Mouse (Mus musculus): ENCODE results near the gene Btg2. TPM values are rescaled to one million over a fixed set of nuclear protein-coding genes. Genes with fewer than 3 reads are reported as not detected.

The Btg2 gene
- polyA plus RNA-seq, 1 experiment from 2014 or later = 22.1 TPM

DNA sequence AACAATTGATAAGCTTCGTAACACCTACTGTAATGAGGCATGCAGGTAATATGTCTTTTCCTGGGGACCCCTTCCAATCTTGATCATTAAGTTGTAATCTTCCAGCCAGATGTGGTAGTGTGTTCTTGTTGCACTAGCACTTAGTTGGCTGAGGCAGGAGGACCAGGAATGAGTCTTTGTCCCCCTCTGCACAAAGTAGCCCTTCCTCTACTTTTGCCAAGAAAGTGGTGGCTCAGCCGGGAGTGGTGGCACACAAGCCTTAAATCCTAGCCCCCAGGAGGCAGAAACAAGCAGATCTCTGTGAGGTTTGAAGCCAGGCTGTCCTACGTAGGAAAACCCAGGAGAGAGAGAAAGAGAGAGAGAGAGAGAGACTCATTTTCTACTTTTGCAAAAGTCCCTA lies 17.0 kb downstream of the Btg2 start:
- H3K9ac ChIP-seq (ENCODE audit: low read length) = no peak overlapping the region
- peaks cover 59% of the 10 kb centered on the region for H3K4me1 ChIP-seq (ENCODE audit: control insufficient read depth, insufficient read depth, low read length)

GRCm38 (mm10) chr1:134060849-134061569 lies 17.9 kb downstream of the Btg2 start:
- H3K36me3 ChIP-seq (ENCODE audit: control insufficient read depth, insufficient read depth, low read length) = no peaks in the 10 kb centered on the region
- 1% methylated on average over 31 of the region's 31 CpGs for WGBS
- no peaks in the 10 kb centered on the region for H3K27me3 ChIP-seq (ENCODE audit: control insufficient read depth, insufficient read depth, low read length)
- peak overlapping the region; percentile 24 for H3K4me3 ChIP-seq (ENCODE audit: low read depth, low read length)
- H3K4me2 ChIP-seq (ENCODE audit: low read depth, severe bottlenecking) = peak overlapping the region; percentile 57
- H3K9me3 ChIP-seq (ENCODE audit: control insufficient read depth, low read length) = no peaks in the 10 kb centered on the region
- peak overlapping the region; percentile 99 for H3K27ac ChIP-seq (replicated peaks; ENCODE audit: low read depth, low read length)
- peaks cover 53% of the 10 kb centered on the region for H3K4me1 ChIP-seq (ENCODE audit: control insufficient read depth, insufficient read depth, low read length)
- DNase-seq (ENCODE audit: low spot score) = peak; percentile 92
- peak; percentile 92 for ATAC-seq (ENCODE audit: insufficient number of reproducible peaks, low FRiP score, low TSS enrichment, low read depth)
- peak overlapping the region; percentile 55 for H3K9ac ChIP-seq (ENCODE audit: low read length)

More for the DNA sequence above, 17.0 kb downstream of the Btg2 start:
- Histone ChIP-seq H3K4me3 (ENCODE audit: low read depth, low read length) (no peak overlapping the region), H3K4me2 (ENCODE audit: low read depth, severe bottlenecking) (0 out of 2 replicates have a peak overlapping the region, but pooled peaks have one; percentile 57), H3K36me3 (ENCODE audit: control insufficient read depth, insufficient read depth, low read length) (no peaks in the 10 kb centered on the region), H3K27me3 (ENCODE audit: control insufficient read depth, insufficient read depth, low read length) (no peaks in the 10 kb centered on the region), H3K27ac (replicated peaks; ENCODE audit: low read depth, low read length) (peak overlapping the region; percentile 99), H3K9me3 (ENCODE audit: control insufficient read depth, low read length) (no peaks in the 10 kb centered on the region)
- WGBS = 75% methylated on average over 3 of the region's 3 CpGs
- DNase-seq (ENCODE audit: low spot score) = no peak
- no peak for ATAC-seq (ENCODE audit: insufficient number of reproducible peaks, low FRiP score, low TSS enrichment, low read depth)

DNA sequence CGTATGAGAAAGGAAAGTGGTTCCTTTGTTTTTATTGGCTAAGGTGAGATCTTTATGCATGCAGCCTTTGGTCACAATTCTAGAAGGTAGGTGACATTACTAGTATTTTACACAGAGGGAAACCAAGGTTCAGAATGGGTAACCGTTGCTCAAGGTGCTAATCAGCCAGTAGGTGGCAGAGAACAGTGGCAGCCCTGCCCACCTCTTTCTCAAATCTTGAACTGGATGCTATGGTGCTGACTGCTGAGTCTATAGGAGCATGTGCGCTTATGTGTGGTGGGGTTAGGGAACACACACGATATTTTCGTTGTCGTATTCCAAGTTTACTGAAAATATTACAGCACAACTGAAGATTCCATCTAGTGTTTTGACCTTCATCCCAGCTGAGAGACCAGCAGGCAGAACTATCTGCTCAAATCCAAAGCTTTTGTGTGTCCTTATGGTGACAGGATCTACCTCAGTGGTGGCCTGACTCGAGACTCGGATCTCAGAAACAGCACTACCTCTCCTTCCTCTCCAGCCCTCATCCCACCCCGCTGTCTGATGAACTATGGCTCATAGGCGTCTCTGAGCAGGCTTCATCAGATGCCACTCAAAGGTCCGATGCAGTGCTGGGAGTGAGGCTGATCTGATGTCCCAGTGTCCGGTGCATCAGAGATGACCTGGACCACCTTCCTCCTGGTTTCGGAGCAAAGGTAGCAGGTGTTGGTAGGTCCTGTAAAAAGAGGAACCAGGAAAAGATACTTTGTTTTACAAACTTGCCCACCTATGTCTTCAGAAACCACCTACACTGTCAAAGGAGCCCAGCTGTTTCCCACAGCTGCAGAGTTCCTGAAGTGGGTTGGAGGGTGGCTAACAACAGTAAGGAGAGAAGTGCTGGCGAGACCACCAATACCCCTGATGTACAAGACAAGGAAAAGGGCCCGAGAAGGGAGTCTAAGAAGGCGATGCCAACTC lies 18.9 kb downstream of the Btg2 start:
- peak overlapping the region; percentile 55 for H3K9ac ChIP-seq (ENCODE audit: low read length)
- no peak for ATAC-seq (ENCODE audit: insufficient number of reproducible peaks, low FRiP score, low TSS enrichment, low read depth)
- H3K9me3 ChIP-seq (ENCODE audit: control insufficient read depth, low read length) = no peaks in the 10 kb centered on the region
- H3K36me3 ChIP-seq (ENCODE audit: control insufficient read depth, insufficient read depth, low read length) = no peaks in the 10 kb centered on the region
- no peak for DNase-seq (ENCODE audit: low spot score)
- 71% methylated on average over 16 of the region's 16 CpGs for WGBS
- peak overlapping the region; percentile 99 for H3K27ac ChIP-seq (replicated peaks; ENCODE audit: low read depth, low read length)
- H3K4me1 ChIP-seq (ENCODE audit: control insufficient read depth, insufficient read depth, low read length) = peaks cover 45% of the 10 kb centered on the region
- peak overlapping the region; percentile 57 for H3K4me2 ChIP-seq (ENCODE audit: low read depth, severe bottlenecking)
- peak overlapping the region; percentile 24; the same call in 1 of the 2 replicates for H3K4me3 ChIP-seq (ENCODE audit: low read depth, low read length)
- no peaks in the 10 kb centered on the region for H3K27me3 ChIP-seq (ENCODE audit: control insufficient read depth, insufficient read depth, low read length)

GRCm38 (mm10) chr1:134058870-134059269 lies 20.1 kb downstream of the Btg2 start:
- Histone ChIP-seq H3K4me1 (ENCODE audit: control insufficient read depth, insufficient read depth, low read length) (peaks cover 37% of the 10 kb centered on the region), H3K27ac (replicated peaks; ENCODE audit: low read depth, low read length) (no peak overlapping the region), H3K9me3 (ENCODE audit: control insufficient read depth, low read length) (no peaks in the 10 kb centered on the region), H3K9ac (ENCODE audit: low read length) (no peak overlapping the region), H3K36me3 (ENCODE audit: control insufficient read depth, insufficient read depth, low read length) (no peaks in the 10 kb centered on the region), H3K27me3 (ENCODE audit: control insufficient read depth, insufficient read depth, low read length) (no peaks in the 10 kb centered on the region), H3K4me3 (ENCODE audit: low read depth, low read length) (no peak overlapping the region), H3K4me2 (ENCODE audit: low read depth, severe bottlenecking) (no peak overlapping the region)
- DNase-seq (ENCODE audit: low spot score) (no peak), ATAC-seq (ENCODE audit: insufficient number of reproducible peaks, low FRiP score, low TSS enrichment, low read depth) (no peak)
- whole genome bisulfite sequencing = 81% methylated on average over 6 of the region's 6 CpGs

- H3K27ac ChIP-seq (replicated peaks; ENCODE audit: low read depth, low read length) = no peak overlapping the region
- H3K27me3 ChIP-seq (ENCODE audit: control insufficient read depth, insufficient read depth, low read length) = no peaks in the 10 kb centered on the region
- no peaks in the 10 kb centered on the region for H3K9me3 ChIP-seq (ENCODE audit: control insufficient read depth, low read length)
- H3K4me1 ChIP-seq (ENCODE audit: control insufficient read depth, insufficient read depth, low read length) = peaks cover 26% of the 10 kb centered on the region
- DNase-seq (ENCODE audit: low spot score) (no peak), ATAC-seq (ENCODE audit: insufficient number of reproducible peaks, low FRiP score, low TSS enrichment, low read depth) (no peak)
- H3K4me2 ChIP-seq (ENCODE audit: low read depth, severe bottlenecking) = no peak overlapping the region
- H3K36me3 ChIP-seq (ENCODE audit: control insufficient read depth, insufficient read depth, low read length) = no peaks in the 10 kb centered on the region
- no peak overlapping the region for H3K9ac ChIP-seq (ENCODE audit: low read length)
- WGBS = 53% methylated on average over 8 of the region's 8 CpGs
- H3K4me3 ChIP-seq (ENCODE audit: low read depth, low read length) = no peak overlapping the region
Observed at GRCm38 (mm10) chr1:134057736-134058135, 21.2 kb downstream of the Btg2 start.

DNA sequence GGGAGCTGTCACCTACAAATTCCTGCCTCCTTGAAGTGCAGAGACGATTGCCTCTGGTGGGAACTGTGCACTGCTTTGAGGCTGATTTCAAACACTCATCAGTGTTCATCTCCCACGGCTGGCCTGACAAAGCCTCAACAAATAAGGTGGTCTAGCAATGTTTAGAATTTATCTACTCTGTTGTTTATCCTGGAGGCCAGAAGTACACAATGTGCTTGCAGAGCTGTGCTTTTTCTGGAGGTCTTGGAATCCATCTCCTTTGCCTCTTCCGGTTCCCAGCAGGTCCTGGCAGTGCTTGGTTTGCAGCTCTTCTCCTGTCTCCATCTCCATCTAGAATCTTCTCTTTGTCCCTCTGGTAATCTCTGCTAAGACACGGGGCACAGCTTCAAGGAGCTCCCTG lies 22.6 kb downstream of the Btg2 start:
- DNase-seq (ENCODE audit: low spot score) (no peak), ATAC-seq (ENCODE audit: insufficient number of reproducible peaks, low FRiP score, low TSS enrichment, low read depth) (no peak)
- Histone ChIP-seq H3K27me3 (ENCODE audit: control insufficient read depth, insufficient read depth, low read length) (no peaks in the 10 kb centered on the region), H3K36me3 (ENCODE audit: control insufficient read depth, insufficient read depth, low read length) (no peaks in the 10 kb centered on the region), H3K4me3 (ENCODE audit: low read depth, low read length) (no peak overlapping the region), H3K4me1 (ENCODE audit: control insufficient read depth, insufficient read depth, low read length) (peaks cover 12% of the 10 kb centered on the region), H3K4me2 (ENCODE audit: low read depth, severe bottlenecking) (no peak overlapping the region), H3K9me3 (ENCODE audit: control insufficient read depth, low read length) (no peaks in the 10 kb centered on the region), H3K9ac (ENCODE audit: low read length) (no peak overlapping the region), H3K27ac (replicated peaks; ENCODE audit: low read depth, low read length) (no peak overlapping the region)
- 55% methylated on average over 4 of the region's 4 CpGs for WGBS

GRCm38 (mm10) chr1:134055666-134056245 lies 23.2 kb downstream of the Btg2 start:
- Histone ChIP-seq H3K27me3 (ENCODE audit: control insufficient read depth, insufficient read depth, low read length) (no peaks in the 10 kb centered on the region), H3K36me3 (ENCODE audit: control insufficient read depth, insufficient read depth, low read length) (no peaks in the 10 kb centered on the region), H3K9ac (ENCODE audit: low read length) (no peak overlapping the region), H3K27ac (replicated peaks; ENCODE audit: low read depth, low read length) (no peak overlapping the region), H3K4me2 (ENCODE audit: low read depth, severe bottlenecking) (no peak overlapping the region), H3K9me3 (ENCODE audit: control insufficient read depth, low read length) (no peaks in the 10 kb centered on the region), H3K4me3 (ENCODE audit: low read depth, low read length) (no peak overlapping the region), H3K4me1 (ENCODE audit: control insufficient read depth, insufficient read depth, low read length) (peaks cover 8% of the 10 kb centered on the region)
- WGBS = 89% methylated on average over 9 of the region's 9 CpGs
- DNase-seq (ENCODE audit: low spot score) (no peak), ATAC-seq (ENCODE audit: insufficient number of reproducible peaks, low FRiP score, low TSS enrichment, low read depth) (no peak)

GRCm38 (mm10) chr1:134055058-134055457 lies 23.9 kb downstream of the Btg2 start:
- H3K27me3 ChIP-seq (ENCODE audit: control insufficient read depth, insufficient read depth, low read length) = no peaks in the 10 kb centered on the region
- DNase-seq (ENCODE audit: low spot score) = no peak
- no peak overlapping the region for H3K4me2 ChIP-seq (ENCODE audit: low read depth, severe bottlenecking)
- H3K36me3 ChIP-seq (ENCODE audit: control insufficient read depth, insufficient read depth, low read length) = no peaks in the 10 kb centered on the region
- H3K27ac ChIP-seq (replicated peaks; ENCODE audit: low read depth, low read length) = no peak overlapping the region
- H3K4me1 ChIP-seq (ENCODE audit: control insufficient read depth, insufficient read depth, low read length) = peaks cover 3% of the 10 kb centered on the region
- ATAC-seq (ENCODE audit: insufficient number of reproducible peaks, low FRiP score, low TSS enrichment, low read depth) = no peak
- no peak overlapping the region for H3K4me3 ChIP-seq (ENCODE audit: low read depth, low read length)
- H3K9me3 ChIP-seq (ENCODE audit: control insufficient read depth, low read length) = no peaks in the 10 kb centered on the region
- H3K9ac ChIP-seq (ENCODE audit: low read length) = no peak overlapping the region
- 67% methylated on average over 9 of the region's 9 CpGs for WGBS

Data from limb, embryonic 11.5 days (tissue).